Mouse (Mus musculus) liver, adult 2 months (tissue): ENCODE results near the gene Slc5a8. TPM values are rescaled to one million over a fixed set of nuclear protein-coding genes. Genes with fewer than 3 reads are reported as not detected.

Source experiments
- DNase-seq: peaks from one replicate; pipeline ENCODE4 v3.0.0-alpha.2; 2011; ENCODE audit warnings: low read depth, low spot score; ENCODE audit errors: extremely low read depth
- H3K27ac ChIP-seq: fragments of 200-500 bp; replicated peaks from 2 replicates; pipeline ENCODE4 v1.5.1; 2012; ENCODE audit warnings: low read depth, mild to moderate bottlenecking, control low read depth, inconsistent platforms, low read length; ENCODE audit not compliant: insufficient read depth
- H3K27me3 ChIP-seq: fragments of 200-500 bp; 2 replicates; pipeline ENCODE4 v1.6.1; 2012; ENCODE audit warnings: mild to moderate bottlenecking, moderate library complexity, low read length, inconsistent platforms; ENCODE audit not compliant: control insufficient read depth, insufficient read depth
- H3K36me3 ChIP-seq: fragments of 200-500 bp; 2 replicates; pipeline ENCODE4 v1.6.1; 2012; ENCODE audit warnings: low read length, inconsistent platforms; ENCODE audit not compliant: control insufficient read depth, insufficient read depth
- H3K4me1 ChIP-seq: fragments of 200-500 bp; 2 replicates; pipeline ENCODE4 v1.6.1; 2011; ENCODE audit warnings: low read length; ENCODE audit not compliant: control insufficient read depth, insufficient read depth
- H3K4me3 ChIP-seq: fragments of 200-500 bp; 2 replicates; pipeline ENCODE4 v1.5.1; 2011; ENCODE audit warnings: low read depth, mild to moderate bottlenecking, control low read depth, low read length, moderate library complexity; ENCODE audit not compliant: insufficient read depth
- H3K79me2 ChIP-seq: fragments of 200-500 bp; 2 replicates; pipeline ENCODE4 v1.6.1; 2012; ENCODE audit warnings: inconsistent platforms, mild to moderate bottlenecking, low read length, moderate library complexity; ENCODE audit not compliant: control insufficient read depth, insufficient read depth
- H3K9ac ChIP-seq: fragments of 200-500 bp; 2 replicates; pipeline ENCODE4 v1.6.1; 2012; ENCODE audit warnings: low read depth, mild to moderate bottlenecking, control low read depth, inconsistent platforms, low read length
- CTCF ChIP-seq: fragments of 200-500 bp; IDR thresholded peaks from 2 replicates; pipeline ENCODE4 v1.5.1; 2011; ENCODE audit warnings: low read depth, low read length, control low read depth
- POLR2A ChIP-seq: fragments of 200-500 bp; IDR thresholded peaks from 2 replicates; pipeline ENCODE4 v1.6.1; 2011; ENCODE audit warnings: low read length, control low read depth; ENCODE audit not compliant: insufficient read depth; ENCODE audit errors: extremely low read depth
- WGBS: fragments of 180-500 bp; shearing (Covaris S2); methylation state at CpG from one replicate; pipeline ENCODE4 v1.1.7; 2018; 5-methylcytosine and 5-hydroxymethylcytosine counted together
- polyA plus RNA-seq: library from polyadenylated mRNA; depleted of rRNA; stranded (reverse); fragments of >200 nt; gene quantifications from 2 replicates; pipeline ENCODE4 v1.2.3, GENCODE M21; 2012; rRNA removed
- total RNA-seq: library from RNA; depleted of rRNA; stranded (reverse); fragments of >200 nt; gene quantifications from 2 replicates; pipeline ENCODE4 v1.2.3, GENCODE M21; 2014; rRNA removed

The Slc5a8 gene
- total and polyA plus RNA-seq, 2 experiments: 0.07 TPM; not detected in 1

- TF ChIP-seq POLR2A: no peak
- WGBS: 71% methylated on average over 4 of the region's 4 CpGs
Measured at GRCm38 (mm10) chr10:88950297-88950653, 64.5 kb downstream of the Slc5a8 start.

GRCm38 (mm10) chr10:88960791-88961190 is 75.0 kb downstream of the Slc5a8 start:
- H3K4me1 ChIP-seq: no peaks in the 10 kb centered on the region
- H3K4me3 ChIP-seq: no peak overlapping the region
- 65% methylated on average over 5 of the region's 5 CpGs for WGBS
- no peaks in the 10 kb centered on the region for H3K27me3 ChIP-seq
- H3K9ac ChIP-seq: no peak overlapping the region
- no peak overlapping the region for H3K27ac ChIP-seq
- DNase-seq: no peak
- H3K79me2 ChIP-seq: no peaks in the 10 kb centered on the region
- no peaks in the 10 kb centered on the region for H3K36me3 ChIP-seq
- no peak for TF ChIP-seq POLR2A
- TF ChIP-seq CTCF: no peak

More at GRCm38 (mm10) chr10:88950297-88950653, 64.5 kb downstream of the Slc5a8 start:
- H3K79me2 ChIP-seq: no peaks in the 10 kb centered on the region
- no peak overlapping the region for H3K4me3 ChIP-seq
- no peaks in the 10 kb centered on the region for H3K4me1 ChIP-seq
- no peaks in the 10 kb centered on the region for H3K36me3 ChIP-seq
- H3K27ac ChIP-seq: no peak overlapping the region
- no peaks in the 10 kb centered on the region for H3K27me3 ChIP-seq
- H3K9ac ChIP-seq: no peak overlapping the region
- no peak for DNase-seq

GRCm38 (mm10) chr10:88968586-88968985 is 82.8 kb downstream of the Slc5a8 start:
- WGBS: 94% methylated on average over 5 of the region's 5 CpGs
- H3K4me1 ChIP-seq: no peaks in the 10 kb centered on the region
- H3K36me3 ChIP-seq: no peaks in the 10 kb centered on the region
- DNase-seq: no peak
- H3K27ac ChIP-seq: no peak overlapping the region
- no peaks in the 10 kb centered on the region for H3K79me2 ChIP-seq
- H3K27me3 ChIP-seq: no peaks in the 10 kb centered on the region
- no peak for TF ChIP-seq POLR2A
- TF ChIP-seq CTCF: no peak
- no peak overlapping the region for H3K4me3 ChIP-seq
- no peak overlapping the region for H3K9ac ChIP-seq

GRCm38 (mm10) chr10:88970951-88971725 is 85.3 kb downstream of the Slc5a8 start:
- H3K4me1 ChIP-seq: no peaks in the 10 kb centered on the region
- no peaks in the 10 kb centered on the region for H3K79me2 ChIP-seq
- no peak overlapping the region for H3K4me3 ChIP-seq
- no peak overlapping the region for H3K9ac ChIP-seq
- TF ChIP-seq CTCF: no peak
- TF ChIP-seq POLR2A: no peak
- no peak overlapping the region for H3K27ac ChIP-seq
- no peak for DNase-seq
- no peaks in the 10 kb centered on the region for H3K27me3 ChIP-seq
- no peaks in the 10 kb centered on the region for H3K36me3 ChIP-seq
- WGBS: 78% methylated on average over 7 of the region's 7 CpGs

GRCm38 (mm10) chr10:88978932-88979331 is 93.1 kb downstream of the Slc5a8 start:
- H3K36me3 ChIP-seq: no peaks in the 10 kb centered on the region
- 71% methylated on average over 6 of the region's 6 CpGs for WGBS

More at GRCm38 (mm10) chr10:88978932-88979331, 93.1 kb downstream of the Slc5a8 start:
- TF ChIP-seq CTCF (no peak), POLR2A (no peak)
- Histone ChIP-seq H3K4me1 (no peaks in the 10 kb centered on the region), H3K9ac (no peak overlapping the region), H3K79me2 (no peaks in the 10 kb centered on the region), H3K27me3 (no peaks in the 10 kb centered on the region), H3K4me3 (no peak overlapping the region), H3K27ac (no peak overlapping the region)
- no peak for DNase-seq

Other genes starting within 250 kb of the Slc5a8 start
- gene Spic, start 201.0 kb upstream of the Slc5a8 start, total RNA-seq: 2.6 and 3.0 TPM in 2 replicates
- gene Spic, start 201.0 kb upstream of the Slc5a8 start, polyA plus RNA-seq: 0.19 and 0.37 TPM in 2 replicates
- gene Arl1, start 155.1 kb upstream of the Slc5a8 start, total RNA-seq: 84.9 and 98.1 TPM in 2 replicates
- 30.3 and 31.7 TPM in 2 replicates for gene Arl1, start 155.1 kb upstream of the Slc5a8 start, polyA plus RNA-seq
- 8.7 and 9.4 TPM in 2 replicates for gene Utp20, start 59.2 kb upstream of the Slc5a8 start, total RNA-seq
- gene Utp20, start 59.2 kb upstream of the Slc5a8 start, polyA plus RNA-seq: 2.1 and 3.4 TPM in 2 replicates